Mouse (Mus musculus) forebrain, embryonic 16.5 days (tissue): Measurements from ENCODE around the gene Zfp945. TPM values are rescaled to one million over a fixed set of nuclear protein-coding genes. Genes with fewer than 3 reads are reported as not detected.

Experiments used
- ATAC-seq: fragments of 200-750 bp; cut with Nextera tagmentation; 2 replicates; pipeline ENCODE4 v1.8.0; 2017; ENCODE audit warnings: mild to moderate bottlenecking, moderate library complexity
- H3K27ac ChIP-seq: fragments of 300-500 bp; sonication (generic); 2 replicates; pipeline ENCODE4 v1.5.1; 2014; ENCODE audit warnings: low read length, control low read depth
- H3K27me3 ChIP-seq: fragments of 300-500 bp; sonication (generic); replicated peaks from 2 replicates; pipeline ENCODE4 v1.6.1; 2014; ENCODE audit warnings: low read length; ENCODE audit not compliant: control insufficient read depth, insufficient read depth
- H3K36me3 ChIP-seq: fragments of 300-500 bp; sonication (generic); 2 replicates; pipeline ENCODE4 v1.6.1; 2014; ENCODE audit not compliant: control insufficient read depth, insufficient read depth
- H3K4me1 ChIP-seq: fragments of 300-500 bp; sonication (generic); replicated peaks from 2 replicates; pipeline ENCODE4 v1.6.1; 2014; ENCODE audit warnings: low read length; ENCODE audit not compliant: control insufficient read depth, insufficient read depth
- H3K4me2 ChIP-seq: fragments of 300-500 bp; sonication (generic); 2 replicates; pipeline ENCODE4 v1.6.1; 2014; ENCODE audit warnings: mild to moderate bottlenecking, low read length, control low read depth
- H3K4me3 ChIP-seq: fragments of 300-500 bp; sonication (generic); replicated peaks from 2 replicates; pipeline ENCODE4 v1.5.1; 2014; ENCODE audit warnings: mild to moderate bottlenecking, low read length, control low read depth
- H3K9ac ChIP-seq: fragments of 300-500 bp; sonication (generic); replicated peaks from 2 replicates; pipeline ENCODE4 v1.6.1; 2014; ENCODE audit warnings: low read depth, low read length, control low read depth
- H3K9me3 ChIP-seq: fragments of 300-500 bp; sonication (generic); 2 replicates; pipeline ENCODE4 v1.6.1; 2016; ENCODE audit warnings: low read length; ENCODE audit not compliant: control insufficient read depth
- WGBS: fragments of 180-500 bp; shearing (Covaris S2); extraction: QIAGEN DNeasy Blood & Tissue Kit; methylation state at CpG from one replicate; pipeline ENCODE4 v1.1.7; 2014; 5-methylcytosine and 5-hydroxymethylcytosine counted together
- polyA plus RNA-seq: library from polyadenylated mRNA; unstranded; fragments of >200 nt; fragmentation: Nextera tagmentation; extraction: Ambion mirVana; gene quantifications from 2 replicates; pipeline ENCODE4 v1.2.1, GENCODE M21; 2015

Gene Zfp945
- polyA plus RNA-seq, 1 experiment from 2014 or later, result 24.3 TPM

DNA sequence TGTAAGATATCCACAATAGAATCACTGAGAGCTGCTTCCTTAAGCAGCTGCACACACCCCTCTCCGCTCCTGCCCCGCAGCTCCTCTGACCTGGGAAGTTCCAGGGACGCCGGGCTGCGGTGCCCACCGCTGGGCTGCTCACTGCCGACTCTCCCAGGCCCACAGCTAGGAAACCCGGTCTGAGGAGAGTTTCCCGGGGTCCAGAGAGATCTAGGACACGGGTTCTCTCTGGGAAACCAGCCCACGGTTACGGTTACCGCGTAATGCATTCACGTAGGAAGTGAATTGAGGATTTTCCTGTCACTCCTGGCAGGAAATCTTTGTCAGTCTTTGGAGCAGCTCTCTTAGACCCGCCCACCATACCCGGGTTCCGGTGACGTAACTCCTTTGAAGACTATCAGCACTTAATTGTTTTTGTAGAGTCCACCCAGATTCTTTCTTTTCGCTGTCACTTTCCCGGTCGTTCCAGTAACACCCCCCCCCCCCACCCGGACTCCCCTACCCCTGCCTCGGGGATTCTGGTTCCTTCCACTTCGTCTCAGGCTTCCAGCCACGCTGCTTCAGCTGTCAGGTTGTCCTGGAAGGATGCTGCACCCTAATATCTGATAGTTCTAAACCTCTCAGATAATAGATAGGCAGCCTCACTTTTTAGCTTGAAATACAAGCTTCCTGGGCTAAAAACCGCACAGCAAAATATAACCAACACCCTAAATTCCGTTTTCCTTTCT, 49.3 kb downstream of the Zfp945 start:
- peak; percentile 98 for ATAC-seq
- peaks cover 4% of the 10 kb centered on the region; the same call in 1 of the 2 replicates for H3K36me3 ChIP-seq
- no peaks in the 10 kb centered on the region for H3K27me3 ChIP-seq
- H3K9me3 ChIP-seq, result 0 out of 2 replicates have a peak, but pooled peaks cover 2% of the 10 kb centered on the region
- peak overlapping the region; percentile 89 for H3K9ac ChIP-seq
- H3K4me2 ChIP-seq, result peak overlapping the region; percentile 57
- under 1% methylated on average over 28 of the region's 28 CpGs for WGBS
- H3K27ac ChIP-seq, result peak overlapping the region; percentile 95
- peaks cover 9% of the 10 kb centered on the region for H3K4me1 ChIP-seq
- peak overlapping the region; percentile 85 for H3K4me3 ChIP-seq

DNA sequence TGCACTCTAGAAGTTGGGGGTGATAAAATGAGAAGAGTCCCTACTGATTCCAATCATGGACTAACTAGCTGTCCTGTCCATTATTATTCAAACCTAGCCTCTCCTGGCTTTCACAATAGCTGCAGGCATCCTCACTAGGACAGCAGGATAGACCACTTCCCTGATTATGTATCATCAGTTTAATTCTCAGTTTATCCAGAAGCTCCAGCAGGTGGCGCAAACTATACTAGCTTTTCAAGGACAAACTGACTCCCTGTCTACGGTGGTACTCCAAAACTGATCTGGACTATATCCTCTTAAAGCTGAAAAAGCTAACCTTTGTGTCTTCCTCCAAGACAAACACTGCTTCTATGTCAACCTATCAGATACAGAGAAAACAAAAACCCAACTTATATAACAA, 67.2 kb downstream of the Zfp945 start:
- no peak overlapping the region for H3K27ac ChIP-seq
- no peaks in the 10 kb centered on the region for H3K27me3 ChIP-seq
- no peaks in the 10 kb centered on the region for H3K4me1 ChIP-seq
- no peak for ATAC-seq
- H3K4me2 ChIP-seq, result no peak overlapping the region
- WGBS, result 64% methylated on average over 2 of the region's 2 CpGs
- no peak overlapping the region for H3K4me3 ChIP-seq
- H3K9me3 ChIP-seq, result peaks cover 25% of the 10 kb centered on the region
- H3K9ac ChIP-seq, result no peak overlapping the region
- H3K36me3 ChIP-seq, result peaks cover 11% of the 10 kb centered on the region

Other genes with a start within 250 kb of the Zfp945 start
- gene Vmn2r113, start 75.8 kb upstream of the Zfp945 start, polyA plus RNA-seq, result not detected in 2 replicates
- not detected in 2 replicates for gene Vmn2r-ps130, start 194.0 kb upstream of the Zfp945 start, polyA plus RNA-seq